Mouse (Mus musculus): ENCODE data around the gene Daglb. TPM values are rescaled to one million over a fixed set of nuclear protein-coding genes. Genes with fewer than 3 reads are reported as not detected.

Gene Daglb
- total and polyA plus RNA-seq, 2 experiments from 2014 or later = 21.3 to 24.6 TPM

- WGBS = 7% methylated on average over 28 of the region's 28 CpGs
- no peaks in the 10 kb centered on the region for H3K36me3 ChIP-seq (ENCODE audit: insufficient read depth, low read length)
- H3K4me3 ChIP-seq (ENCODE audit: low read depth, low read length) = peak overlapping the region; percentile 69
- peaks cover 14% of the 10 kb centered on the region for H3K4me1 ChIP-seq (ENCODE audit: insufficient read depth, low read length)
- H3K9me3 ChIP-seq (ENCODE audit: low read length) = no peaks in the 10 kb centered on the region
- no peak for TF ChIP-seq CTCF (IDR thresholded peaks at IDR 0.05)
- peak overlapping the region; percentile 77 for H3K9ac ChIP-seq (replicated peaks; ENCODE audit: low read length, poor library complexity, severe bottlenecking)
- no peaks in the 10 kb centered on the region for H3K27me3 ChIP-seq (ENCODE audit: insufficient read depth, low read length)
- ATAC-seq (ENCODE audit: low FRiP score) (no peak), DNase-seq (ENCODE audit: low spot score) (peak; percentile 46)
- H3K4me2 ChIP-seq (ENCODE audit: low read depth, low read length, poor library complexity, severe bottlenecking) = peak overlapping the region; percentile 78
- H3K27ac ChIP-seq (ENCODE audit: low read depth, low read length) = peak overlapping the region; percentile 86
Observed at GRCm38 (mm10) chr5:143526698-143527331, 62.4 kb downstream of the Daglb start.

- Histone ChIP-seq H3K9ac (replicated peaks; ENCODE audit: low read length, poor library complexity, severe bottlenecking) (peak within 1 kb of the TSS; percentile 77), H3K4me3 (ENCODE audit: low read depth, low read length) (peak within 1 kb of the TSS; percentile 69), H3K9me3 (ENCODE audit: low read length) (no peaks in the 10 kb centered on the region), H3K4me2 (ENCODE audit: low read depth, low read length, poor library complexity, severe bottlenecking) (peak within 1 kb of the TSS; percentile 78), H3K27ac (ENCODE audit: low read depth, low read length) (peak within 1 kb of the TSS; percentile 86), H3K36me3 (ENCODE audit: insufficient read depth, low read length) (no peaks in the 10 kb centered on the region), H3K27me3 (ENCODE audit: insufficient read depth, low read length) (no peaks in the 10 kb centered on the region), H3K4me1 (ENCODE audit: insufficient read depth, low read length) (peaks cover 14% of the 10 kb centered on the region)
- under 1% methylated on average over 72 of the region's 105 CpGs for WGBS
- ATAC-seq (ENCODE audit: low FRiP score) (peak; percentile 95), DNase-seq (ENCODE audit: low spot score) (peak; percentile 96)
- TF ChIP-seq CTCF (IDR thresholded peaks at IDR 0.05) = no peak
Observed at GRCm38 (mm10) chr5:143527486-143528307, 63.3 kb downstream of the Daglb start, which contains the start of gene Rac1. Rac1 (minus strand) TSS chr5:143528036.

GRCm38 (mm10) chr5:143528308-143528683 is 63.9 kb downstream of the Daglb start:
- Histone ChIP-seq H3K9me3 (ENCODE audit: low read length) (no peaks in the 10 kb centered on the region), H3K27me3 (ENCODE audit: insufficient read depth, low read length) (no peaks in the 10 kb centered on the region), H3K4me1 (ENCODE audit: insufficient read depth, low read length) (peaks cover 14% of the 10 kb centered on the region), H3K36me3 (ENCODE audit: insufficient read depth, low read length) (no peaks in the 10 kb centered on the region), H3K4me3 (ENCODE audit: low read depth, low read length) (peak overlapping the region; percentile 69), H3K4me2 (ENCODE audit: low read depth, low read length, poor library complexity, severe bottlenecking) (peak overlapping the region; percentile 78), H3K27ac (ENCODE audit: low read depth, low read length) (peak overlapping the region; percentile 86), H3K9ac (replicated peaks; ENCODE audit: low read length, poor library complexity, severe bottlenecking) (peak overlapping the region; percentile 77)
- DNase-seq (ENCODE audit: low spot score) = no peak
- 16% methylated on average over 7 of the region's 7 CpGs for WGBS
- ATAC-seq (ENCODE audit: low FRiP score) = peak; percentile 50; the same call in 1 of the 2 replicates
- TF ChIP-seq CTCF (IDR thresholded peaks at IDR 0.05) = no peak

GRCm38 (mm10) chr5:143530715-143531114 is 66.3 kb downstream of the Daglb start:
- DNase-seq (ENCODE audit: low spot score) = no peak
- peaks cover 6% of the 10 kb centered on the region for H3K4me1 ChIP-seq (ENCODE audit: insufficient read depth, low read length)
- no peaks in the 10 kb centered on the region for H3K27me3 ChIP-seq (ENCODE audit: insufficient read depth, low read length)
- no peak overlapping the region for H3K4me3 ChIP-seq (ENCODE audit: low read depth, low read length)
- no peak overlapping the region for H3K27ac ChIP-seq (ENCODE audit: low read depth, low read length)
- H3K9ac ChIP-seq (replicated peaks; ENCODE audit: low read length, poor library complexity, severe bottlenecking) = no peak overlapping the region
- no peaks in the 10 kb centered on the region for H3K9me3 ChIP-seq (ENCODE audit: low read length)
- no peaks in the 10 kb centered on the region for H3K36me3 ChIP-seq (ENCODE audit: insufficient read depth, low read length)
- no peak for ATAC-seq (ENCODE audit: low FRiP score)
- 61% methylated on average over 7 of the region's 7 CpGs for WGBS
- no peak overlapping the region for H3K4me2 ChIP-seq (ENCODE audit: low read depth, low read length, poor library complexity, severe bottlenecking)
- TF ChIP-seq CTCF (IDR thresholded peaks at IDR 0.05) = no peak

- H3K27me3 ChIP-seq (ENCODE audit: insufficient read depth, low read length) = no peaks in the 10 kb centered on the region
- DNase-seq (ENCODE audit: low spot score) = no peak
- H3K9ac ChIP-seq (replicated peaks; ENCODE audit: low read length, poor library complexity, severe bottlenecking) = no peak overlapping the region
- no peak overlapping the region for H3K4me3 ChIP-seq (ENCODE audit: low read depth, low read length)
- no peak overlapping the region for H3K4me2 ChIP-seq (ENCODE audit: low read depth, low read length, poor library complexity, severe bottlenecking)
- TF ChIP-seq CTCF (IDR thresholded peaks at IDR 0.05) = no peak
- no peaks in the 10 kb centered on the region for H3K9me3 ChIP-seq (ENCODE audit: low read length)
- H3K36me3 ChIP-seq (ENCODE audit: insufficient read depth, low read length) = no peaks in the 10 kb centered on the region
- no peak overlapping the region for H3K27ac ChIP-seq (ENCODE audit: low read depth, low read length)
- WGBS = 92% methylated on average over 4 of the region's 4 CpGs
- H3K4me1 ChIP-seq (ENCODE audit: insufficient read depth, low read length) = no peaks in the 10 kb centered on the region
- ATAC-seq (ENCODE audit: low FRiP score) = no peak
Observed at GRCm38 (mm10) chr5:143534922-143535321, 70.5 kb downstream of the Daglb start.

- DNase-seq (ENCODE audit: low spot score) (no peak), ATAC-seq (ENCODE audit: low FRiP score) (no peak)
- Histone ChIP-seq H3K27ac (ENCODE audit: low read depth, low read length) (no peak overlapping the region), H3K9ac (replicated peaks; ENCODE audit: low read length, poor library complexity, severe bottlenecking) (no peak overlapping the region), H3K4me3 (ENCODE audit: low read depth, low read length) (no peak overlapping the region), H3K9me3 (ENCODE audit: low read length) (no peaks in the 10 kb centered on the region), H3K4me1 (ENCODE audit: insufficient read depth, low read length) (no peaks in the 10 kb centered on the region), H3K36me3 (ENCODE audit: insufficient read depth, low read length) (no peaks in the 10 kb centered on the region), H3K4me2 (ENCODE audit: low read depth, low read length, poor library complexity, severe bottlenecking) (no peak overlapping the region), H3K27me3 (ENCODE audit: insufficient read depth, low read length) (no peaks in the 10 kb centered on the region)
- no peak for TF ChIP-seq CTCF (IDR thresholded peaks at IDR 0.05)
- WGBS = 45% methylated on average over 2 of the region's 2 CpGs
Observed at GRCm38 (mm10) chr5:143537022-143537421, 72.6 kb downstream of the Daglb start.
